Mouse (Mus musculus) R1 (cell line): Measurements from ENCODE around the gene Gm11564.
A peak's percentile ranks its signal among the peaks of the same experiment; 100 is the strongest.
"Not testable (repeated sequence)": the region's sequence is repeated elsewhere in the genome, so short reads cannot be mapped to it uniquely, and the experiment has no call there.

Experiments
- DNase-seq: peaks from one replicate; pipeline ENCODE4 v3.0.0-alpha.2; 2018; ENCODE audit warnings: low read depth, low spot score

Gm11564 gene

DNA sequence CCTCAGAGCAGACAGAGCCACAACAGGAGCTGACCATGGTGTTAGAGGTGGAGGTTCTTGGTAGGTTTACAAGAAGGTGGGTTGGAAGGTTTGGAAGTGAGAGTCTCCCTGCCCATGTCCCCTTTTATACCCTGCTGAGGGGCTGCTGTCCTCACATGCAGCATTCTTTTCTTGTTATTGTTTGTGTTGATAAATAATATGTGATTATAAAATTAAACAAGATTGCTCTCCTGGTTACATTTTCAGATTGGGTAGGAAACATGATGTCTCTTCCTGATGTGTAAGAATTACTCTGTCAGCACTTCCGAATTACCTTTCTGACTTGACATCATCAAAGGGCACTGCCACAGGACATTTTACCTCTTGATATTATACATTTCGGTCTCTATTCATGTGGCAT lies at the start of gene Gm11564:
TSS of gene Gm11564 (minus strand) at position 101 of the 400 bp plus-strand sequence.
- DNase-seq = not testable (repeated sequence)

- not testable (repeated sequence) for DNase-seq
Observed at GRCm38 (mm10) chr11:99864176-99864575, 48.7 kb upstream of the Gm11564 start, which contains the start of gene Gm11559. Gm11559 (plus strand) TSS chr11:99864476.

DNA sequence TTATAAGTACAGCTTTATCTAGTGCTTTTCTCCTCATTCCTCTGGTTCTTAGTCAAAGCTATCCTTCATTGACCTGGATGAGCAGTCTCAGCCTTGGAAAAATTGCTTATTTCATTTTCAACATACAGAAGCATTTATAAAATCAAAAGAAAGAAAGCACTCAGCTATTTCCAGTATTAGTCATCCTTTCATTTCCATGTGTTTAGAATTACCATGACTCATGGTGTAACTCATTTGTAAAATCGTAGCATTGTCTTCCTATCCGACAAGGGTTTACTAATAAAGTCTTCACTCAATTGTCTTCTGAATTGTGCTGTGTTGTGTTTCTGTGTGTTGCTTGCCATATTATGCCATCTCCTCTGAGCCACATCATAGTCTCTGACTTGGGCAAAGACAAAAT lies 43.3 kb upstream of the Gm11564 start:
- no peak for DNase-seq

DNA sequence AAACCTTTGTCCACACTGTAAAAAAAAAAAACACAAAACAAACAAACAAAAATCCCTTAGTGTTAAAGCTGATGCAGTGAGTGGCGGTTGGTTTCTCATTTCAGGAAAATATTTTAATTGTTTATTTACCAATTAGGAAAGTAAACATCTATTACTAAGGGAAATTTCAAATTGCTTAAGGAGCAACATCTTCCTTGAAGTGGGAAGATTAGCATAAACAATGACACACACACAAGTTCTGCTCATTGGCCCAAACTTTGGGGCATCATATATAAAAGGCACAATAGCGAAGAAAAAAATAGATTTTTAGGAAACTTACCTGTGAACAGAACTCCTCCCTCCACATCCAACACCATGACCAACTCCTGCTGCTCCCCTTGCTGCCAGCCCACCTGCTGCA lies 42.2 kb upstream of the Gm11564 start, which contains the start of gene Gm11568:
TSS of gene Gm11568 (plus strand) at position 301 of the 400 bp plus-strand sequence.
- DNase-seq = no peak

DNA sequence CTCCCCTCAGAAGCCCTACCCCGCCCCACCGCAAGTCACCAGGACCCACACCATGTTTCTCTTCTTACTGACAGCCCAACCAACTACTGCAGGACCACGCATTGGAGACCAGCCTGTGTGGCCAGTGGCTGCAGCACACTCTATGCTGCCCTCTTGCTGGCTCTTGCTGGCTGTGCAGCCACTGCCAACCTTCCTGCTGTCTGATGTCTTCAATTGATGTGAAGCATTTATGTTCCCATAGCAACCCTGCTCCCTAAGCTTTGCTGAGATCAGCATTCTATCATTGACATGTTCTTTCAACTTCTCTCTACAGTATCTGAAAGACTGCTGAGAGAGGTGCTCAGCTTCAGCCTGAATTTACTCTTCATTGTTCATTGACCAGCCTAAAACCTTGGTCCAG lies 38.7 kb upstream of the Gm11564 start:
- peak; percentile 25 for DNase-seq

DNA sequence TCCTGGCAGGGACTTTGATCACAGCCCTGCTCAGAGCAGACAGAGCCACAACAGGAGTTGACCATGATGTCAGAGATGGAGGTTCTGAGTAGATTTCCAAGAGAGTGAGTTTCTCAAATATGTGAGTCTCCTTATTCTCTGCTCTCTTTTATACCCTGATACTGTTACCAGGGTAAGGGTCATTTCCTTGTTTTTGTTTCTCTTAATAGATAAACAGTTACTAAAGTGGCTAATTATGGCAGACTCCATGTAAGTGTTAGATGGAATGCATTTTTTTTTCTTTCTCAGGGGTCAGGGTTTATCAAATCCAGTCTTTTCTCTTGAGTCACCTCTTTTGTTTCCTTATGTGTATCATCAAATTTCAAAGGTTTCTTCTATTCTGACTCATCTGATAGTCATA lies 36.0 kb upstream of the Gm11564 start, which contains the start of gene Krtap4-16:
TSS of gene Krtap4-16 (minus strand) at position 101 of the 400 bp plus-strand sequence.
- DNase-seq = no peak

- no peak for DNase-seq
Observed at GRCm38 (mm10) chr11:99846746-99847145, 31.3 kb upstream of the Gm11564 start.

DNA sequence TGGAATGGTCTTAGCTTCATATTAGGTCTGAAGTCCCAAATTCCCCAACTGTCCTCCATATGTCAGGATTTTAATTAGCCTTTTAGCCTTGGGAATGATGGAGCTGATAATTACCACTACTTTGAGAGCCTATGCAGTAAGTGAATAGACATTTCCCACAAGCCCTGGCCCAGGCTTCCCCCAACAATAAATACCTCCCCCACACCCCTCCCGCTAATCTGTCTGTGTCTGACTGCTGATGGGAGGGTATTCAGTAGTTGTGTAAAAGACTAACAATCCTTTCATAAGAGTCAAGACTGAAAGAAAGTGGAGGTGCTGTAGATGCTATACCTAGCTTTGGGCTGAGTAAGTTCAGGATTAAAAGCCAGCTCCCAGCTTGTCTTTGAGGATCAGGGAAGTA lies 26.7 kb upstream of the Gm11564 start:
- no peak for DNase-seq

- DNase-seq = no peak
Observed at GRCm38 (mm10) chr11:99837966-99838365, 22.5 kb upstream of the Gm11564 start, which contains the start of gene 2300003K06Rik. 2300003K06Rik (minus strand) TSS chr11:99838066.

- DNase-seq = not testable (repeated sequence)
Observed at GRCm38 (mm10) chr11:99809792-99810191, 5.7 kb downstream of the Gm11564 start, which contains the start of gene Krtap4-13. Krtap4-13 (minus strand) TSS chr11:99809892.

DNA sequence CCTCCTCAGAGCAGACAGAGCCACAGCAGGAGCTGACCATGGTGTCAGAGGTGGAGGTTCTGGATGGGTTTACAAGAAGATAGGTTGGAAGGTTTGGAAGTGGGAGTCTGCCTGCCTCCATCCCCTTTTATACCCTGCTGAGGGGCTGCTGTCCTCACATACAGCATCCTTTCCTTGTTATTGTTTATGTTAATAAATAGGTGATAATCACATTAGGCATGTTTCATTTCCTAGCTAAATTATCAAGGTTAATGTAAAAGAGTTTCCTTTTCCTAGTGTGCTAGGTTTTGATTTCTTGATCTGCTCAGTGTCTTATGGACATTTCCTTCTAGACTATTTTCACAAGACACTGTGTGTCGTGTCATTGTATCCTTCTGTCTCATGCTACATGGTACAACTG lies 11.1 kb downstream of the Gm11564 start, which contains the start of gene Gm11554:
TSS of gene Gm11554 (minus strand) at position 101 of the 400 bp plus-strand sequence.
- not testable (repeated sequence) for DNase-seq

DNA sequence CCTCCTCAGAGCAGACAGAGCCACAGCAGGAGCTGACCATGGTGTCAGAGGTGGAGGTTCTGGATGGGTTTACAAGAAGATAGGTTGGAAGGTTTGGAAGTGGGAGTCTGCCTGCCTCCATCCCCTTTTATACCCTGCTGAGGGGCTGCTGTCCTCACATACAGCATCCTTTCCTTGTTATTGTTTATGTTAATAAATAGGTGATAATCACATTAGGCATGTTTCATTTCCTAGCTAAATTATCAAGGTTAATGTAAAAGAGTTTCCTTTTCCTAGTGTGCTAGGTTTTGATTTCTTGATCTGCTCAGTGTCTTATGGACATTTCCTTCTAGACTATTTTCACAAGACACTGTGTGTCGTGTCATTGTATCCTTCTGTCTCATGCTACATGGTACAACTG lies 16.6 kb downstream of the Gm11564 start, which contains the start of gene Gm11569:
TSS of gene Gm11569 (minus strand) at position 101 of the 400 bp plus-strand sequence.
- not testable (repeated sequence) for DNase-seq

DNA sequence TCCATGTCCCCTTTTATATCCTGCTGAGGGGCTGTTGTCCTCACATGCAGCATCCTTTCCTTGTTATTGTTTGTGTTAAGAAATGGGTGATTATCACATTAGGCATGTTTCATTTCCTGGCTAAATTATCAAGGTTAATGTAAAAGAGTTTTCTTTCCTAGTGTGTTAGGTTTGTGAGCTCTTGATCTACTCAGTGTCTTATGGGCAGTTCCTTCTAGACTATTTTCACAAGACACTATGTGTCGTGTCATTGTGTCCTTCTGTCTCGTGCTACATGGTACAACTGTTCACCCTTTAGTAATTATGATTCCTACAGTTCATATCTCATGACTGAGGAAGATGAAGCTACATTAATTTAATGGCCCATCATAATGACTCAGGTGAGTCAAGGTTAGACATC lies 22.1 kb downstream of the Gm11564 start, which contains the start of gene Gm11596:
TSS of gene Gm11596 (minus strand) at position 101 of the 400 bp plus-strand sequence.
- DNase-seq = no peak

DNA sequence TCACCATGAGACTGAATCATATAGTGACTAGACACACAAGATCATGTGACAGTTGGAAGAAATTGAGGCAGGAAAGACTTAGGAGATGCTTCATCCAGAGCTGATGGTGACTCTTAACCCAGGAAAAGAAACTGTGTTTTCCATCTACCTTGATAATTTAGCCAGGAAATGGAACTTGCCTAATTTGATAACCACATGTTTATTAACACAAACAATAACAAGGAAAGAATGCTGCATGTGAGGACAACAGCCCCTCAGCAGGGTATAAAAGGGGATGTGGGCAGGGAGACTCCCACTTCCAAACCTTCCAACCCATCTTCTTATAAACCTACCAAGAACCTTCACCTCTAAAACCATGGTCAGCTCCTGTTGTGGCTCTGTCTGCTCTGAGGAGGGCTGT lies 30.6 kb downstream of the Gm11564 start, which contains the start of gene Krtap4-9:
TSS of gene Krtap4-9 (plus strand) at position 301 of the 400 bp plus-strand sequence.
- not testable (repeated sequence) for DNase-seq

DNA sequence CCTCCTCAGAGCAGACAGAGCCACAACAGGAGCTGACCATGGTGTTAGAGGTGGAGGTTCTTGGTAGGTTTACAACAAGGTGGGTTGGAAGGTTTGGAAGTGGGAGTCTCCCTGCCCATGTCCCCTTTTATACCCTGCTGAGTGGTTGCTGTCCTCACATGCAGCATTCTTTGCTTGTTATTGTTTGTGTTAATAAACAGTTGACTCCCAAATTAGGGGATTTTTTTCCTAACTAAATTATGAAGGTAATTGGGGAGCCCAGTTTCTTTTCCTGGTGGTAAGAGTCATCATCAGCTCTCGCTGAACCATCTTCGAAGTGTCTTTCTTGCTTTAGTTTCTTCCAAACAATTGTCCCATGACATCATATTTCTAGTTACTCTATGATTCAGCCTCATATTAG lies 34.9 kb downstream of the Gm11564 start, which contains the start of gene Krtap4-8:
TSS of gene Krtap4-8 (minus strand) at position 101 of the 400 bp plus-strand sequence.
- DNase-seq = no peak

GRCm38 (mm10) chr11:99778401-99778800 lies 37.1 kb downstream of the Gm11564 start:
- peak; percentile 2 for DNase-seq

DNA sequence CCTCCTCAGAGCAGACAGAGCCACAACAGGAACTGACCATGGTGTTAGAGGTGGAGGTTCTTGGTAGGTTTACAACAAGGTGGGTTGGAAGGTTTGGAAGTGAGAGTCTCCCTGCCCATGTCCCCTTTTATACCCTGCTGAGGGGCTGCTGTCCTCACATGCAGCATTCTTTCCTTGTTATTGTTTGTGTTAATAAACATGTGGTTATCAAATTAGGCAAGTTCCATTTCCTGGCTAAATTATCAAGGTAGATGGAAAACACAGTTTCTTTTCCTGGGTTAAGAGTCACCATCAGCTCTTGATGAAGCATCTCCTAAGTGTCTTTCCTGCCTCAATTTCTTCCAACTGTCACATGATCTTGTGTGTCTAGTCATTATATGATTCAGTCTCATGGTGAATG lies 42.7 kb downstream of the Gm11564 start, which contains the start of gene Gm11595:
TSS of gene Gm11595 (minus strand) at position 101 of the 400 bp plus-strand sequence.
- DNase-seq = not testable (repeated sequence)

DNA sequence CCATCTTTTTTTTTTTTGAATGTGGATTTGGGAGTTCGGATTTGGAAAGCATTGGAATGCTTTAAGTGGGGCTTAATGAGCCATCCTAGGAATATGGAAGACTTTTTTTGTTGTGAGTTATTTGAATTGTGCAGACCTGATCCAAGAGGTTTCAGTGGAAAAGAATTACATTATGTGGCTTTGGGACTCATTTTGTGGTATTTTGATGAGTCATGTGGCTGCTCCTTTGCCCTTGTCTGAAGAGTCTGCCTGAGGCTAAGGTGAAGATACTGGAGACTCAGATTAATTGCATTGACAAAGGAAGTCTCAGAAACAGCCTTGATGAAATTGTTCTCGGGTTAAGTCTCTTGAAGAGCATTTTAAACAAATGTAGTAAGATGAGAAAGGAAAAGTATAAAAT lies 47.1 kb downstream of the Gm11564 start:
- no peak for DNase-seq
